Comparison of ENCODE assay signal across 22 mouse cellular contexts in the genomic region with DNA sequence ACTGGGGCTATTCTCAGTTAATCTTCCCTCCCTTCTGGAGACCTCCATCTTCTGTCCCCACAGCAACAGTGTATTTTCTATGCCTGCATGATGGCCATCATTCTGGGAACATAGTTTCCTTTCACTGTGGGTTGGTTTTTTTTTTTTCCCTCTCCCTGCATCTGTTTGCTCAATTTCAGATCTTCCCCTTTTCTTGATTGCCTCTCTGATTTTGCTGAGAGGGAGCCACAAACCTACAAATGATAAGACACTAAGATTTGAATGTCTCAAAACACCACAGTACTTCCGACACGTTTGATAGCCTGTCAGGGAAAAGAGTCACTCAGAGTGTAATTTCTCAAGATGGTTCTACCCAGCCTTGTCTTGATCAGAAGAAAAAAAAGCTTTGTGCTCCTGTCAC.
DNase-seq lines count a peak whose midpoint lies in the region; ATAC-seq lines count a peak whose summit lies in the region.
"Had no signal": no experiment of that assay in that cellular context is flagged by ENCODE, and none has a peak within 500 bp of the region (broad histone marks: within the 10 kb centered on the region; RNA-seq: fewer than 3 reads in every experiment).

No protein-coding gene starts in this region.

- H3K27ac ChIP-seq in hindbrain, embryonic 12.5 days: peak overlapping the region; percentile 55; the same call in 1 of the 2 replicates
- no peak overlapping the region for H3K27ac ChIP-seq in hindbrain, embryonic 11.5 days (ENCODE audit: low read depth, low read length)
- no peak overlapping the region for H3K27ac ChIP-seq in limb, embryonic 13.5 days
- H3K27ac ChIP-seq: embryonic facial prominence, embryonic 15.5 days; midbrain, embryonic 12.5 days; stomach, postnatal 0 days had no signal

- H3K4me2 ChIP-seq in hindbrain, embryonic 12.5 days (replicated peaks): no peak overlapping the region
- H3K4me2 ChIP-seq in hindbrain, embryonic 11.5 days (replicated peaks; ENCODE audit: low read depth, low read length): no peak overlapping the region
- peak overlapping the region; percentile 47; the same call in 1 of the 2 replicates for H3K4me2 ChIP-seq in limb, embryonic 13.5 days (replicated peaks)
- H3K4me2 ChIP-seq: midbrain, embryonic 12.5 days had no signal

- WGBS in hindbrain, embryonic 12.5 days: 85% methylated on average over 2 of the region's 2 CpGs
- WGBS in hindbrain, embryonic 11.5 days: 73% methylated on average over 2 of the region's 2 CpGs
- 55% methylated on average over 2 of the region's 2 CpGs for WGBS in limb, embryonic 13.5 days

- no peak for ATAC-seq in hindbrain, embryonic 12.5 days (ENCODE audit: low FRiP score)
- ATAC-seq in hindbrain, embryonic 11.5 days (ENCODE audit: low FRiP score): no peak
- ATAC-seq in limb, embryonic 13.5 days (ENCODE audit: low FRiP score, low read depth): no peak
- ATAC-seq: CD4-positive, CD25-positive, alpha-beta regulatory T cell, adult 4 months; forebrain, postnatal 0 days had no signal

- no peaks in the 10 kb centered on the region for H3K27me3 ChIP-seq in hindbrain, embryonic 12.5 days
- H3K27me3 ChIP-seq in hindbrain, embryonic 11.5 days (ENCODE audit: control insufficient read depth, insufficient read depth, low read length): no peaks in the 10 kb centered on the region
- H3K27me3 ChIP-seq in limb, embryonic 13.5 days: 0 out of 2 replicates have a peak, but pooled peaks cover 3% of the 10 kb centered on the region
- H3K27me3 ChIP-seq in megakaryocyte, embryonic 14.5 days (replicated peaks): no peaks in the 10 kb centered on the region
- H3K27me3 ChIP-seq: embryonic facial prominence, embryonic 15.5 days; midbrain, embryonic 12.5 days had no signal

- no peaks in the 10 kb centered on the region for H3K9me3 ChIP-seq in hindbrain, embryonic 12.5 days (replicated peaks)
- no peaks in the 10 kb centered on the region for H3K9me3 ChIP-seq in hindbrain, embryonic 11.5 days (ENCODE audit: control insufficient read depth, low read length)
- no peaks in the 10 kb centered on the region for H3K9me3 ChIP-seq in limb, embryonic 13.5 days
- H3K9me3 ChIP-seq in megakaryocyte, embryonic 14.5 days: no peaks in the 10 kb centered on the region
- H3K9me3 ChIP-seq: embryonic facial prominence, embryonic 15.5 days; heart, embryonic 10.5 days; midbrain, embryonic 12.5 days had no signal

- no peak overlapping the region for H3K4me3 ChIP-seq in hindbrain, embryonic 12.5 days
- no peak overlapping the region for H3K4me3 ChIP-seq in hindbrain, embryonic 11.5 days (ENCODE audit: low read depth, low read length)
- no peak overlapping the region for H3K4me3 ChIP-seq in limb, embryonic 13.5 days
- peak overlapping the region; percentile 86 for H3K4me3 ChIP-seq in megakaryocyte, embryonic 14.5 days (replicated peaks)
- H3K4me3 ChIP-seq: embryonic facial prominence, embryonic 15.5 days; midbrain, embryonic 12.5 days had no signal

- H3K4me1 ChIP-seq in hindbrain, embryonic 12.5 days: peaks cover 5% of the 10 kb centered on the region
- H3K4me1 ChIP-seq in hindbrain, embryonic 11.5 days (replicated peaks; ENCODE audit: control insufficient read depth, insufficient read depth, low read length): no peaks in the 10 kb centered on the region
- H3K4me1 ChIP-seq in limb, embryonic 13.5 days: peaks cover 10% of the 10 kb centered on the region
- peaks cover 95% of the 10 kb centered on the region for H3K4me1 ChIP-seq in megakaryocyte, embryonic 14.5 days
- H3K4me1 ChIP-seq: embryonic facial prominence, embryonic 15.5 days had no signal

- no peaks in the 10 kb centered on the region for H3K36me3 ChIP-seq in hindbrain, embryonic 12.5 days
- H3K36me3 ChIP-seq in hindbrain, embryonic 11.5 days (ENCODE audit: control insufficient read depth, insufficient read depth, low read length): no peaks in the 10 kb centered on the region
- H3K36me3 ChIP-seq in limb, embryonic 13.5 days: no peaks in the 10 kb centered on the region
- no peaks in the 10 kb centered on the region for H3K36me3 ChIP-seq in megakaryocyte, embryonic 14.5 days (replicated peaks; ENCODE audit: low read length)
- H3K36me3 ChIP-seq: embryonic facial prominence, embryonic 15.5 days; heart, embryonic 10.5 days; midbrain, embryonic 12.5 days had no signal

- no peak overlapping the region for H3K9ac ChIP-seq in hindbrain, embryonic 12.5 days
- no peak overlapping the region for H3K9ac ChIP-seq in hindbrain, embryonic 11.5 days (ENCODE audit: low read depth, low read length)
- H3K9ac ChIP-seq in limb, embryonic 13.5 days: no peak overlapping the region
- H3K9ac ChIP-seq: embryonic facial prominence, embryonic 15.5 days; forebrain, postnatal 0 days; midbrain, embryonic 12.5 days had no signal

- no peak for DNase-seq in hindbrain, embryonic 11.5 days (ENCODE audit: low spot score)
- peak; percentile 44 for DNase-seq in 416B (ENCODE audit: low read depth)
- no peak for DNase-seq in gastrocnemius, postnatal 10 days
- no peak for DNase-seq in lung, postnatal 25 days (ENCODE audit: low spot score)
- no peak for DNase-seq in kidney, postnatal 36 days
- DNase-seq: adrenal gland, postnatal 36 days; cerebellum, adult 11-12 months; cerebellum, postnatal 25 days; forebrain, postnatal 0 days; kidney, adult 18-20 months; kidney, postnatal 14 days; lung, adult 2 months; lung, postnatal 4 days; thymus, postnatal 14 days had no signal
